Mouse (Mus musculus) limb, embryonic 13.5 days (tissue): ENCODE data around the gene Olfr307. TPM values are rescaled to one million over a fixed set of nuclear protein-coding genes. Genes with fewer than 3 reads are reported as not detected.
"Not testable (repeated sequence)": the region's sequence is repeated elsewhere in the genome, so short reads cannot be mapped to it uniquely, and the experiment has no call there.

ENCODE experiments used
- ATAC-seq: fragments of 200-750 bp; cut with Nextera tagmentation; 2 replicates; pipeline ENCODE4 v1.8.0; 2017; ENCODE audit warnings: low read depth, moderate number of reproducible peaks, moderate TSS enrichment; ENCODE audit not compliant: low FRiP score
- H3K27ac ChIP-seq: fragments of 300-500 bp; sonication (generic); 2 replicates; pipeline ENCODE4 v1.5.1; 2015; ENCODE audit warnings: inconsistent platforms, mild to moderate bottlenecking, moderate library complexity
- H3K27me3 ChIP-seq: fragments of 300-500 bp; sonication (generic); 2 replicates; pipeline ENCODE4 v1.6.1; 2015; ENCODE audit warnings: mild to moderate bottlenecking, inconsistent platforms
- H3K36me3 ChIP-seq: fragments of 300-500 bp; sonication (generic); 2 replicates; pipeline ENCODE4 v1.6.1; 2015; ENCODE audit warnings: inconsistent platforms, mild to moderate bottlenecking, moderate library complexity
- H3K4me1 ChIP-seq: fragments of 300-500 bp; sonication (generic); 2 replicates; pipeline ENCODE4 v1.6.1; 2015; ENCODE audit warnings: inconsistent platforms
- H3K4me2 ChIP-seq: fragments of 300-500 bp; sonication (generic); replicated peaks from 2 replicates; pipeline ENCODE4 v1.6.1; 2015; ENCODE audit warnings: inconsistent platforms, mild to moderate bottlenecking, moderate library complexity
- H3K4me3 ChIP-seq: fragments of 300-500 bp; sonication (generic); 2 replicates; pipeline ENCODE4 v1.5.1; 2015; ENCODE audit warnings: moderate library complexity, mild to moderate bottlenecking, inconsistent platforms
- H3K9ac ChIP-seq: fragments of 300-500 bp; sonication (generic); 2 replicates; pipeline ENCODE4 v1.6.1; 2015; ENCODE audit warnings: mild to moderate bottlenecking, inconsistent platforms
- H3K9me3 ChIP-seq: fragments of 300-500 bp; sonication (generic); 2 replicates; pipeline ENCODE4 v1.6.1; 2016; ENCODE audit warnings: inconsistent platforms
- WGBS: fragments of 180-500 bp; shearing (Covaris S2); methylation state at CpG from one replicate; pipeline ENCODE4 v1.1.7; 2015; 5-methylcytosine and 5-hydroxymethylcytosine counted together
- microRNA-seq: library from miRNA; unstranded; fragments of <30 nt; microRNA quantifications from one replicate; pipeline ENCODE4, GENCODE M21; 2016
- polyA plus RNA-seq: library from polyadenylated mRNA; unstranded; fragments of >200 nt; fragmentation: Nextera tagmentation; extraction: Ambion mirVana; gene quantifications from 2 replicates; pipeline ENCODE4 v1.2.1, GENCODE M21; 2015

Gene Olfr307
- not detected in 2 replicates for polyA plus RNA-seq

DNA sequence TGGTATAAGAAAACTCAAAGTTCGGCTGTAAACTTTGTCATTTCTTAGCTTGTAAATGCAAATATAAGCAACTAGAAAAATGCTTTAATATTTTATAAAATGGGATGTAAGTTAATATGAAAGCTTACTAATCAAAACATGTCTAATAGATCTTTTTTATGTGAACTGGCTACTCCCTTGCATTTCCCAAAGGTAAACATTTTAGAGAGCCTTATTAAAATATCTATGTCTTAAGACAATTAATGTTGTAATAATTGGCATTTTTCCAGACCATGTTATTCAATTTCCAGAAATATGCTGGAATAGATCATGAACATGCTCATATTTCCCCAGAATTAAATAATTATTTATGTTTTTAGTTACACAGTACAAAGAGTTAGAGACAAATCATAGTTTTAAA, at the start of gene Olfr307:
TSS of gene Olfr307 (minus strand) at position 101 of the 400 bp plus-strand sequence.
- Histone ChIP-seq H3K27me3 (no peaks in the 10 kb centered on the region), H3K4me2 (no peak within 1 kb of the TSS), H3K36me3 (no peaks in the 10 kb centered on the region), H3K4me1 (no peaks in the 10 kb centered on the region), H3K9me3 (no peaks in the 10 kb centered on the region), H3K27ac (no peak within 1 kb of the TSS), H3K9ac (no peak within 1 kb of the TSS), H3K4me3 (no peak within 1 kb of the TSS)
- ATAC-seq: no peak
- WGBS: 80% methylated on average over 1 of the region's 1 CpGs

DNA sequence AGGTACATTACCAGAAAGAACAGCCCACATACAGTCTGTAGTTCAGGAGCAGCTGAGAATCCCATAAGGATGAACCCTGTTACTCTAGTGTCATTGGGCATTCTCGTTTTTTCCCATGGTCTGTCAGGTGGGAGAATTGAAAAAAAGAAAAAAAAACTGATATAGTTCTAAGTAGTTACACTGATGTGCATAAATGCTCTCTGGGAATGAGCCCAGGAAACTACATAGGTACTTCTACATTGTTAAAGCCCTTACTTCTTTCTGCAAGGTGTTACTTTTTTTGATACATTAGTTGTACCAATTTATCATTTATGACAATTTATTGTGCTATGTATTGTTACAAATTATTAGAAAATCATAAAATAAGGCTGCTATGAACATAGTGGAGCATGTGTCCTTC, 49.2 kb upstream of the Olfr307 start, which contains the start of gene Olfr304:
TSS of gene Olfr304 (minus strand) at position 101 of the 400 bp plus-strand sequence.
- Histone ChIP-seq H3K4me2 (no peak within 1 kb of the TSS), H3K9me3 (no peaks in the 10 kb centered on the region), H3K4me3 (no peak within 1 kb of the TSS), H3K27ac (no peak within 1 kb of the TSS), H3K27me3 (no peaks in the 10 kb centered on the region), H3K36me3 (no peaks in the 10 kb centered on the region), H3K9ac (no peak within 1 kb of the TSS), H3K4me1 (no peaks in the 10 kb centered on the region)
- ATAC-seq: no peak
- 69% methylated on average over 1 of the region's 1 CpGs for WGBS

DNA sequence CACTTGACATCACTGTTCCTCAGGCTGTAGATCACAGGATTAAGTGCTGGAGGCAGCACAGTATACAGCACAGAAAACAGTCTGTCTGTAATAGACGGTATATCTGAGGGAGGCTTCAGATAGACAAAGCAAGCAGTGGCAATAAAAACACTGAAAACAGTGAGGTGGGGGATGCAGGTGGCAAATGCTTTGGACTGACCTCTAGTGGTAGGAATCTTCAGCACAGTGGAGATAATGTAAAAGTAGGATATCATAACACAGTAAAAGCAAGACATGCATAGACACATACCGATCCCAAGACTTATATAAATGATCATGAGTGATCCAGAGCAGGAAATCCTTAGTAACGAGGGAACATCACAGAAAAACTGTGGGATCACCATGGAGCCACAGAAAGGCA, 48.4 kb upstream of the Olfr307 start:
- Histone ChIP-seq H3K4me1 (no peaks in the 10 kb centered on the region), H3K9me3 (no peaks in the 10 kb centered on the region), H3K36me3 (no peaks in the 10 kb centered on the region), H3K4me3 (no peak overlapping the region), H3K27me3 (no peaks in the 10 kb centered on the region), H3K4me2 (no peak overlapping the region), H3K9ac (no peak overlapping the region), H3K27ac (no peak overlapping the region)
- no peak for ATAC-seq
- WGBS: 75% methylated on average over 3 of the region's 3 CpGs

DNA sequence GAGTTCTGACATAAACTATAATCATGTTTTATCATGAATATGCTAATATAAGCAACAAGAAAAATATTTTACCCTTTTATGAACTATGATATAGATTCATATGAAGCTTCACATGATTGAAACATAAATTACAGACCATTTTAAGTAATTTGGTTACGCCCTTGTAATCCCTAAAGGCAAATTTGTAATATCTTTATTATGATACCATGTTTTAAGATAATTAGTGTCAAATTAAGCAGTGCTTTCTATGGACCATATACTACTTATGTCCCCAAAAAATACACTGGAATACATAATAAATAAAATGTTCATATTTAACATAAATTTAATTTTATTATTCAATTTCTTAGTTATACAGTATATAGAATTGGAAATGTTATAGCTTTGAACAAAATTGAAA, 29.4 kb upstream of the Olfr307 start, which contains the start of gene Olfr305:
TSS of gene Olfr305 (minus strand) at position 101 of the 400 bp plus-strand sequence.
- H3K4me1 ChIP-seq: no peaks in the 10 kb centered on the region
- no peak within 1 kb of the TSS for H3K9ac ChIP-seq
- ATAC-seq: no peak
- H3K27ac ChIP-seq: no peak within 1 kb of the TSS
- no peaks in the 10 kb centered on the region for H3K9me3 ChIP-seq
- H3K27me3 ChIP-seq: no peaks in the 10 kb centered on the region
- H3K4me2 ChIP-seq: no peak within 1 kb of the TSS
- no peak within 1 kb of the TSS for H3K4me3 ChIP-seq
- 86% methylated on average over 1 of the region's 1 CpGs for WGBS
- H3K36me3 ChIP-seq: no peaks in the 10 kb centered on the region

DNA sequence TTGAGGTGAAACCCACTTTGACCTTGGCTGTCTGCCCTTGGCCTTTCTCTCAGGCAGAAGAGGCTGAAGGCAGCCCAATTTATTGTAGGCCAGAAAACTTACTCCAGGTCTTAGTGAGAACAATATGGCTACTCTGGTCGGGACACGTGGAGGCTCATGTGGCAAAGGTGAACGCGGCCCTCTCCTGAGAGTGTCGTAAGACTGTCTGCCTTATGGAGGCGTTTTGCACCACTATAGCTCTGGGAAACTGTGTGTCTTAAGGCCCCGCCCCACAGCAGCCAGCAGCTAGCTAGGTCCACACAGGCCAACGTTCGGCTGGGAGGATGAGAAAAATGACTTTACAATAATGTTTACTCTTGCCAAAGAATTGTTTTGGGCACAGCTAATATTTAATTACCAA, 8.9 kb upstream of the Olfr307 start:
- not testable (repeated sequence) for H3K27ac ChIP-seq, H3K4me2 ChIP-seq, H3K9me3 ChIP-seq, H3K36me3 ChIP-seq, H3K27me3 ChIP-seq, H3K4me1 ChIP-seq, H3K4me3 ChIP-seq, ATAC-seq, H3K9ac ChIP-seq
- WGBS: 90% methylated on average over 9 of the region's 9 CpGs

DNA sequence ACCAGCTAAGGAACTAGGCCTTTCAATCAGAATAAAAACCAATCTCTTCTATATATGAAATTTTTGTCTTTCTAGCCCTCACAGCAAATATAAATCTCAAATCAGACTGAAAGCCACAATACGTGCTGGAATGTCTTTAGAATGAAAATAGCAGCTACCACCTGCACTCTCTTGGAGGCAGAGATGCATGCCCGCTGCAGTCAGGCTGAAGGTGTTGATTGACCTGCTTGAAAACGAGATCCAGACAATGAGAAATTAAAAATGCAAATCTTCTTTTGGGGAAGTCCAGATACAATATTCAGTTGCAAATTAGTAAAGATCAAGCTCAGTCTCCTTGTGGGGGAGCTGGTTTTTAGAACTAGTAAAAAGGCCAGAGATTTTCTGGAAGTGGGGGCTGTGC, 6.9 kb upstream of the Olfr307 start:
- 67% methylated on average over 3 of the region's 3 CpGs for WGBS
- H3K27ac ChIP-seq: no peak overlapping the region
- H3K36me3 ChIP-seq: no peaks in the 10 kb centered on the region
- H3K4me1 ChIP-seq: no peaks in the 10 kb centered on the region
- ATAC-seq: no peak
- no peak overlapping the region for H3K9ac ChIP-seq
- H3K4me2 ChIP-seq: no peak overlapping the region
- peaks cover 3% of the 10 kb centered on the region; the same call in 1 of the 2 replicates for H3K9me3 ChIP-seq
- H3K27me3 ChIP-seq: no peaks in the 10 kb centered on the region
- H3K4me3 ChIP-seq: no peak overlapping the region

DNA sequence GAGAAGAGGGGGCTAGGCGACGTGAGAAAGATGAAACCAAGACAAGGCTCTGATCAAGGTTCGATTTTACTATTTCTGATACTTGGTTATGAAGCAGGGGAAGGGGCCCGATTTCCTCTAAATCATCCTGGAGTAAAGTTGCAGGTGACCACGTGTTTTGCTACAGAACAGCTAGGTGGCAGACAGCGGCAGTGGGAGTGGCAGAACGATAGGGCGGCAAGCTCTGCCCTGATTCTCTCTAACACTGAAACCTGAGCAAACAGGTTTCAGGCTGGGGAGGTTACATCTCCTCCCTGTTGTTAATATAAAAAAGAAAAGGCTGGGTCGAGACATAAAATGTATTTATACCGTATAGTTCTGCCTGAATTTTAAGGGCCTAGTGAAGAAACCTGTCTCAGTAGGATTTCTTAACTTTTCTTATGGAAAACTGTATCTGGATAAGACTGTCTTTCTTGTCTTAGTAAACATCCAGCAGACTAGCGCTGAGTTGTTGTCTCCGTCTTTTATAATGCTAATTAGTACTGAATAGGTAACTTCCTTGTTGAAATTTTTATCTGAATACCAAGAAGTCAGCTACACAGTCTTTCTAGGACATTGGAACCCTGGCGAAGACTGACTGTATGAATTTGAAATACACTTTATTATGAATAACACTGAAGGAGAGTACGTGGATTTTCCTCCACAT, 5.6 kb upstream of the Olfr307 start:
- H3K27ac ChIP-seq: no peak overlapping the region
- H3K27me3 ChIP-seq: no peaks in the 10 kb centered on the region
- H3K4me1 ChIP-seq: no peaks in the 10 kb centered on the region
- H3K4me2 ChIP-seq: no peak overlapping the region
- no peaks in the 10 kb centered on the region for H3K36me3 ChIP-seq
- no peak overlapping the region for H3K4me3 ChIP-seq
- ATAC-seq: no peak
- WGBS: 74% methylated on average over 14 of the region's 14 CpGs
- no peak overlapping the region for H3K9ac ChIP-seq
- no peaks in the 10 kb centered on the region for H3K9me3 ChIP-seq

DNA sequence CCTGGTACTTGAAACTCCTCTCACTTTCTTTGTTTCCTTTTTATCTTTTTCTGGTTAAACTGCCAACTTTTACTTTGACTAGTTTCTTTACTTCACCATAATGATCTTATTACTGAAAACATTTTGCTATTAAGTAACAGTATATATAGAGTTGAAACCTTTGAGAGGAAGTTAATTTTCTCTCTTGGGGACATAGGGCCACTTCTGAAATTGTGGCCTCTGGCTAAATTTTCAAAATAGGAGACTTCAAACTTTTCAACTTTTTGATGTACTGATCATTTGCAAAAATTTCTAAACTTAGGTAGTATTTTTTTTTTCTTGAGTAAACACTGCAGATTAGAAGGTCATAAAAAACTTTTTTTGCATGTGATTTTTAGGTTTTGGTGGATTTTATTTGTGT, 11.9 kb downstream of the Olfr307 start, which contains the start of gene Olfr308:
TSS of gene Olfr308 (minus strand) at position 101 of the 400 bp plus-strand sequence.
- Histone ChIP-seq H3K9ac (no peak within 1 kb of the TSS), H3K4me3 (no peak within 1 kb of the TSS), H3K27ac (no peak within 1 kb of the TSS), H3K9me3 (no peaks in the 10 kb centered on the region), H3K36me3 (no peaks in the 10 kb centered on the region), H3K4me1 (no peaks in the 10 kb centered on the region), H3K27me3 (no peaks in the 10 kb centered on the region), H3K4me2 (no peak within 1 kb of the TSS)
- ATAC-seq: no peak

DNA sequence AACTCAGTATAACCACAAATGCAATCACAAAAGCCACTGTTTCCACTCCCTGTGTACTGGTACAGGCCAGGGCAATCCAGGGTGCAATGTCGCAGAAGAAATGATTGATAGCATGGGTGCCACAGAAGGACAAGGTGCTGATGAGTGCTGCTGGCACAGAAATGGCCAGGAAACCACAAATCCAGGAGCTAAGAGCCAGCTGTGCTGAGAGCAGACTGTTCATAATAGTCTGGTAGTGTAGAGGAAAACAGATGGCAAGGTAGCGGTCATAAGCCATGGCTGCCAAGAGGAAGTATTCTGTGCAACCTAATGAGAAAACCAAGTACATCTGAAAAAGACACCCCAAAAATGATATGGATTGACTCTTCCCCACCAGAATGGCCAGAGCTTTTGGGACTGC, 16.1 kb downstream of the Olfr307 start:
- Histone ChIP-seq H3K27me3 (no peaks in the 10 kb centered on the region), H3K4me3 (no peak overlapping the region), H3K4me1 (no peaks in the 10 kb centered on the region), H3K9ac (no peak overlapping the region), H3K4me2 (no peak overlapping the region), H3K9me3 (no peaks in the 10 kb centered on the region), H3K27ac (no peak overlapping the region), H3K36me3 (no peaks in the 10 kb centered on the region)
- ATAC-seq: no peak
- 77% methylated on average over 2 of the region's 2 CpGs for WGBS

DNA sequence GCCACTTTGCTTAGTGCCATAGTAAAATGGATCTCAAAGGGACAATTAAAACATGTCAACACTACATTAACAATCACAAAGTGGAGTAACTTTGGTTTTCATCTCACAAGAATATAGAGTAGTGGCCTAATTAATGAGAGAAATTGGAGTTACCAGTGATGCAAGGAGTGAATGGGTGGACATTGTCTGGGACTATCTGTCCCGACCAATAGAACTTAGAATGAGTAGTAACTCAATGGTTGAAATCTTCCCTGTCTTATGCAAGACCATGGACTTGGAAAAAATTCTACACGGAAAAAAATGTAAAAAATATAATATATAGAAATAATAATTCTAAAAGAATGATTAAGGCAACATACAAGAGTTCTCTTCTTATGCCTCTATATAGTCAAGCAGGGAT, 23.8 kb downstream of the Olfr307 start, which contains the start of gene Olfr309:
TSS of gene Olfr309 (minus strand) at position 101 of the 400 bp plus-strand sequence.
- Histone ChIP-seq H3K4me3 (no peak within 1 kb of the TSS), H3K9ac (no peak within 1 kb of the TSS), H3K36me3 (no peaks in the 10 kb centered on the region), H3K4me2 (no peak within 1 kb of the TSS), H3K9me3 (no peaks in the 10 kb centered on the region), H3K27ac (no peak within 1 kb of the TSS), H3K4me1 (no peaks in the 10 kb centered on the region), H3K27me3 (no peaks in the 10 kb centered on the region)
- ATAC-seq: no peak
- WGBS: 64% methylated on average over 2 of the region's 2 CpGs

Small RNA genes within 50 kb of the gene (microRNA-seq; reads per million reads assigned to microRNA genes)
- gene Gm23192: not detected

Other genes with a start within 250 kb of the Olfr307 start
- not detected in 2 replicates for gene Vmn2r75, start 165.8 kb downstream of the Olfr307 start, polyA plus RNA-seq
- not detected in 2 replicates for gene Vmn2r76, start 91.3 kb downstream of the Olfr307 start, polyA plus RNA-seq
- gene Olfr310, start 60.4 kb downstream of the Olfr307 start, polyA plus RNA-seq: not detected in 2 replicates
- gene Olfr309, start 23.9 kb downstream of the Olfr307 start, polyA plus RNA-seq: not detected in 2 replicates
- not detected in 2 replicates for gene Olfr308, start 12.0 kb downstream of the Olfr307 start, polyA plus RNA-seq
- not detected in 2 replicates for gene Olfr305, start 29.3 kb upstream of the Olfr307 start, polyA plus RNA-seq
- gene Olfr304, start 49.1 kb upstream of the Olfr307 start, polyA plus RNA-seq: not detected in 2 replicates
- not detected in 2 replicates for gene Olfr303, start 60.2 kb upstream of the Olfr307 start, polyA plus RNA-seq
- not detected in 2 replicates for gene Olfr301, start 66.3 kb upstream of the Olfr307 start, polyA plus RNA-seq
- gene Olfr299, start 122.3 kb upstream of the Olfr307 start, polyA plus RNA-seq: not detected in 2 replicates
- not detected in 2 replicates for gene Olfr298, start 154.9 kb upstream of the Olfr307 start, polyA plus RNA-seq
- gene Olfr297, start 182.4 kb upstream of the Olfr307 start, polyA plus RNA-seq: not detected in 2 replicates
- gene Olfr295, start 246.3 kb upstream of the Olfr307 start, polyA plus RNA-seq: not detected in 2 replicates